Mouse (Mus musculus): Measurements from ENCODE around the gene Grik3. TPM values are rescaled to one million over a fixed set of nuclear protein-coding genes. Genes with fewer than 3 reads are reported as not detected.

Gene Grik3
- polyA plus RNA-seq, 1 experiment from 2014 or later, result not detected

GRCm38 (mm10) chr4:125485416-125486239 is 4.9 kb upstream of the Grik3 start:
- Histone ChIP-seq H3K79me2 (ENCODE audit: inconsistent target) (no peaks in the 10 kb centered on the region), H3K27ac (no peak overlapping the region), H3K4me3 (ENCODE audit: inconsistent target) (no peak overlapping the region), H3K36me3 (ENCODE audit: inconsistent target) (no peaks in the 10 kb centered on the region)
- 57% methylated on average over 15 of the region's 15 CpGs for WGBS (ENCODE audit: missing documents)

- H3K4me3 ChIP-seq (ENCODE audit: inconsistent target), result no peak overlapping the region
- H3K36me3 ChIP-seq (ENCODE audit: inconsistent target), result no peaks in the 10 kb centered on the region
- whole genome bisulfite sequencing (ENCODE audit: missing documents), result 14% methylated on average over 13 of the region's 13 CpGs
- H3K79me2 ChIP-seq (ENCODE audit: inconsistent target), result no peaks in the 10 kb centered on the region
- H3K27ac ChIP-seq, result no peak overlapping the region
Measured at GRCm38 (mm10) chr4:125486616-125487015, 3.9 kb upstream of the Grik3 start.

- Histone ChIP-seq H3K79me2 (ENCODE audit: inconsistent target) (no peaks in the 10 kb centered on the region), H3K4me3 (ENCODE audit: inconsistent target) (no peak overlapping the region), H3K36me3 (ENCODE audit: inconsistent target) (no peaks in the 10 kb centered on the region), H3K27ac (no peak overlapping the region)
- WGBS (ENCODE audit: missing documents), result 8% methylated on average over 7 of the region's 7 CpGs
Measured at GRCm38 (mm10) chr4:125487031-125487430, 3.5 kb upstream of the Grik3 start.

- H3K79me2 ChIP-seq (ENCODE audit: inconsistent target), result no peaks in the 10 kb centered on the region
- no peak overlapping the region for H3K27ac ChIP-seq
- no peak overlapping the region for H3K4me3 ChIP-seq (ENCODE audit: inconsistent target)
- no peaks in the 10 kb centered on the region for H3K36me3 ChIP-seq (ENCODE audit: inconsistent target)
- WGBS (ENCODE audit: missing documents), result 13% methylated on average over 26 of the region's 26 CpGs
Measured at GRCm38 (mm10) chr4:125488796-125489637, 1.5 kb upstream of the Grik3 start.

GRCm38 (mm10) chr4:125489901-125490590 is 454 bp upstream of the Grik3 start:
- Histone ChIP-seq H3K27ac (no peak overlapping the region), H3K4me3 (ENCODE audit: inconsistent target) (no peak overlapping the region), H3K79me2 (ENCODE audit: inconsistent target) (no peaks in the 10 kb centered on the region), H3K36me3 (ENCODE audit: inconsistent target) (no peaks in the 10 kb centered on the region)
- WGBS (ENCODE audit: missing documents), result 6% methylated on average over 52 of the region's 81 CpGs

DNA sequence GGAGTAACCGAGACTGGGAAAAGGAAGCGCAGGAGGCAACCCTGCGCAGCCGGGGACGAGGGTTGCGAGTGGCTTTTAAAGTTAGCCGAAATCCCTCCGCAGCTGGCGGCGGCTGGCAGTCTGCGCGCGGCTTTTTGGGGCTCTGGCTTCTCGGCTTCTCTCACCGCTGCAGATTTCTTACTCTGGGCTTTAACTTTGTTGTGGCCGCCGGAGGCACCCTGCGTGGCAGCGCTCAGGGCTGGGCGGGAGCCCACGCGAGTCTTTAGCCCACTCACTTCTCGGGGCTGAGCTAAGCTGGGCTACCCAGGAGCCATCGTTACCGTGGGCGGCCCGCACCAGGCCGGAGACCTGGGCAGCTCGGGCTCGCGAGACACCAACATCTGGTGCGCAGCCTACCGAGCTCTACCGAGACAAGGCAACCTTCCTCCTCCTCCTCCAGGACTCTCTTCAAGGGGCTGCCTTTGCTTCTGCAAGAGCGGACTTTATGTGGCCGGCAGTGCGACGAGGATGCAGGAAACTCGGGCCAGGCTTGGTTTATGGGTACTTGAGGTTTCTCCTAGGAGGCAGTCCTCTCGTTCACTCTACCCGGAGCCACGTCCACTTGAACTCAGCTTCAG is 1.1 kb downstream of the Grik3 start:
- 5% methylated on average over 42 of the region's 42 CpGs for WGBS (ENCODE audit: missing documents)
- no peaks in the 10 kb centered on the region for H3K79me2 ChIP-seq (ENCODE audit: inconsistent target)
- no peaks in the 10 kb centered on the region for H3K36me3 ChIP-seq (ENCODE audit: inconsistent target)
- H3K27ac ChIP-seq, result no peak overlapping the region
- H3K4me3 ChIP-seq (ENCODE audit: inconsistent target), result no peak overlapping the region

DNA sequence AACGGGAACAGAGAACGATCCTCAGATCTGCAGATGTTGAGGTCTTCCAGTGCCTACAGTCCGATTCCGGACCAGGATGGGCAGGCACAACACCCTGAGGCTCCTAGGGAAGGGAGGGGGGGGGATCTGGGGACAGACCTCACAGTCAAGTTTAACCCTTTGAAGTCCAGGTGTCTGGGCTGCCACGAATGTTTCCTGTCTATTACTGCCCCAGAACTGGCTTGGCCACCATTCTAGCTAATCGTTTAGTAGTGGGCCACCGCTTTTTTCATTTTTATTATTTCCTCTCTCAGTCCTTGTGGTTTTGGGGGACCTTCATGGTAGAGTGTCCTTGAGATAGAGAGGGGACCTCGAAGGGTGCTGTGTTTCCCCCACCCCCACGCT is 1.6 kb downstream of the Grik3 start:
- no peak overlapping the region for H3K27ac ChIP-seq
- H3K79me2 ChIP-seq (ENCODE audit: inconsistent target), result no peaks in the 10 kb centered on the region
- H3K4me3 ChIP-seq (ENCODE audit: inconsistent target), result no peak overlapping the region
- 14% methylated on average over 9 of the region's 9 CpGs for WGBS (ENCODE audit: missing documents)
- no peaks in the 10 kb centered on the region for H3K36me3 ChIP-seq (ENCODE audit: inconsistent target)

- WGBS (ENCODE audit: missing documents), result 37% methylated on average over 9 of the region's 9 CpGs
- Histone ChIP-seq H3K27ac (no peak overlapping the region), H3K4me3 (ENCODE audit: inconsistent target) (no peak overlapping the region), H3K79me2 (ENCODE audit: inconsistent target) (no peaks in the 10 kb centered on the region), H3K36me3 (ENCODE audit: inconsistent target) (no peaks in the 10 kb centered on the region)
Measured at GRCm38 (mm10) chr4:125492706-125493105, 2.2 kb downstream of the Grik3 start.

DNA sequence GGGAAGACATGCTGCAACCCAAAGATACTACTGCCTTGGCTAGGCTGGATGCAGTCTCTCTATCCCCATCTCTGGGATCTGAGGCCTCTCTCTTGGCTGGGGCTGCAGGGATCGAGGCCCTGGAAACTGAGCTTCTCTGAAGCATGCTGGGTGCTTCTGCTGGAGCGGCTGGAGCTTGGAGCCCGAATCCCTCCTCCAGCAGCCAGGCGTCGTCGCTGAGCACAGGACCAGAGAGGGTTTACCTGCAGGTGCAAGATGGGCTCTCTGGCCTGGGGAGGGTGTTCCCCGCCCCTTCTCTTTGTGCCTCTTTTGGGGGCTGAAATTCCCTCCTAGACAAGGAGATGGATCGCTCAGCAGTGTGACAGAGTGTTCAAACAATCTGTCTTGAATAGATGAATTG is 2.6 kb downstream of the Grik3 start:
- no peaks in the 10 kb centered on the region for H3K36me3 ChIP-seq (ENCODE audit: inconsistent target)
- WGBS (ENCODE audit: missing documents), result 19% methylated on average over 8 of the region's 8 CpGs
- no peaks in the 10 kb centered on the region for H3K79me2 ChIP-seq (ENCODE audit: inconsistent target)
- no peak overlapping the region for H3K27ac ChIP-seq
- H3K4me3 ChIP-seq (ENCODE audit: inconsistent target), result no peak overlapping the region

DNA sequence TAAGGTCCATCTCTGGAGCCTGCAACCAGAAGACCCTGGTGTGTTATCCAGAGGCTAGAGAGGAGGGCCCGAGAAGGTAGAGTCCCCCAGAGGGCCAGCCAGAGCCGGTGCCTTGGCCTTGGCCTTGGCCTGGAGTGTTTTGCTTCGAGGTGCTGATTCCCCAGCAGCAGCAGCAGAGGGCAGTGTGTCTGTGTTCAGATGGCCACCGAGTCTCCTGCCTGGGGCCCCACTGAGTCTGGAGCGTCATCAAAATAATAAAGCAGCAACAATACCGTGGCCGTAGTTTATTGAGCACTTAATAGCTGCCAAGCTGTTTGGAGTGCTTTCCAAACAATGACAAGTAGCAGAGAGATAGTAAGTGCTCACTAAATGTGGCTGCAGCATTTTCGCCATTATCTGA is 5.0 kb downstream of the Grik3 start:
- WGBS (ENCODE audit: missing documents), result 33% methylated on average over 8 of the region's 8 CpGs
- Histone ChIP-seq H3K79me2 (ENCODE audit: inconsistent target) (no peaks in the 10 kb centered on the region), H3K36me3 (ENCODE audit: inconsistent target) (no peaks in the 10 kb centered on the region), H3K4me3 (ENCODE audit: inconsistent target) (no peak overlapping the region), H3K27ac (no peak overlapping the region)

DNA sequence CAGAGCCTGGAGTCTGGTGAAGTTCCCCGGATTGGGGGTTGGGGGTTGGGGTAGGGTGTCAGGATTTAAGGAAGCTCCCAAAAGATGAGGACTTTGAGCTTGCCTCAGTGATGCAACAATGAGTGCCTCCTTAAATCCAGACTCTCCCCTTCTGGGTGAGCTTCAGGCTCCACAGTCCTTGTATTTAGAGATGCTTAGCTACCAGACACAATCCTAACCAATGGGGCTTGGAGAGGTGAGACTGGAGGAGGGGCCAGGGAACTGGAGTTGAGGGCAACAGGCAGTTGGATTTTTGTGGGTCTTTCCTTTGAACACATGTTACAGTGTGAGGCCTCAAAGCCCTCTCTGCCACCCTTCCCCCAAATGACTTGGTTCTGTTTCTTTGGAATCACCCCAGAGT is 6.5 kb downstream of the Grik3 start:
- no peaks in the 10 kb centered on the region for H3K36me3 ChIP-seq (ENCODE audit: inconsistent target)
- H3K4me3 ChIP-seq (ENCODE audit: inconsistent target), result no peak overlapping the region
- no peaks in the 10 kb centered on the region for H3K79me2 ChIP-seq (ENCODE audit: inconsistent target)
- H3K27ac ChIP-seq, result no peak overlapping the region
- WGBS (ENCODE audit: missing documents), result 8% methylated on average over 1 of the region's 1 CpGs

DNA sequence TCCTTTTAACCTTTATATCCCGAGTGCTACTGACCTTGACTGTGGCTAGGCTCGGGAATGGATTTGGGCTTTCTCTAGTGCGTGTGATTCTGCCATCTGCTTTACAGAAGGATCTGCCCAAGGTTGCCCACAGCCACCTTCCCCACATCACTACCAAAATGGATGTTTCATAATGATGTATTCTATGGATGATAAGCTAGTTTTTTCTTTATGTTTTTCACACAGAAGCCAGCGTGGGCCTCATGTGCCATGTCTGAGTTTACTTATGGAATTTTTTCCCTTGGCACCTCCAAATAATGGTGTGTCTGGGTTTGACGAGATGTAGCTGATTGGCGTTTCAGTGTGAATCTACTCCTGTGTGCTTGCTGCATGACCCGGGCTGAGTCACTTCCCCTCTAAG is 7.0 kb downstream of the Grik3 start:
- no peaks in the 10 kb centered on the region for H3K36me3 ChIP-seq (ENCODE audit: inconsistent target)
- no peak overlapping the region for H3K4me3 ChIP-seq (ENCODE audit: inconsistent target)
- H3K79me2 ChIP-seq (ENCODE audit: inconsistent target), result no peaks in the 10 kb centered on the region
- 27% methylated on average over 7 of the region's 7 CpGs for WGBS (ENCODE audit: missing documents)
- no peak overlapping the region for H3K27ac ChIP-seq

- Histone ChIP-seq H3K36me3 (ENCODE audit: inconsistent target) (no peaks in the 10 kb centered on the region), H3K4me3 (ENCODE audit: inconsistent target) (no peak overlapping the region), H3K79me2 (ENCODE audit: inconsistent target) (no peaks in the 10 kb centered on the region), H3K27ac (no peak overlapping the region)
- WGBS (ENCODE audit: missing documents), result 15% methylated on average over 6 of the region's 6 CpGs
Measured at GRCm38 (mm10) chr4:125498866-125499265, 8.4 kb downstream of the Grik3 start.

GRCm38 (mm10) chr4:125502861-125503260 is 12.4 kb downstream of the Grik3 start:
- no peak overlapping the region for H3K4me3 ChIP-seq (ENCODE audit: inconsistent target)
- no peaks in the 10 kb centered on the region for H3K36me3 ChIP-seq (ENCODE audit: inconsistent target)
- no peak overlapping the region for H3K27ac ChIP-seq
- WGBS (ENCODE audit: missing documents), result 59% methylated on average over 8 of the region's 8 CpGs
- H3K79me2 ChIP-seq (ENCODE audit: inconsistent target), result no peaks in the 10 kb centered on the region
